ENCODE assay signal across 11 mouse cellular contexts in genomic region chr12:31236861-31237595, GRCm38 (mm10). TPM values are rescaled to one million over a fixed set of nuclear protein-coding genes. Genes with fewer than 3 reads are reported as not detected.
DNase-seq lines count a peak whose midpoint lies in the region; ATAC-seq lines count a peak whose summit lies in the region.
"Had no signal": no experiment of that assay in that cellular context is flagged by ENCODE, and none has a peak within 500 bp of the region (broad histone marks: within the 10 kb centered on the region; RNA-seq: fewer than 3 reads in every experiment).

No protein-coding gene starts in this region.

- no peak overlapping the region for H3K4me2 ChIP-seq in neural tube, embryonic 11.5 days (ENCODE audit: low read depth)
- no peak overlapping the region for H3K4me2 ChIP-seq in embryonic facial prominence, embryonic 15.5 days (replicated peaks)
- no peak overlapping the region for H3K4me2 ChIP-seq in stomach, embryonic 15.5 days
- H3K4me2 ChIP-seq in kidney, embryonic 16.5 days (replicated peaks; ENCODE audit: low read depth, low read length) = no peak overlapping the region
- H3K4me2 ChIP-seq: lung, embryonic 15.5 days; neural tube, embryonic 13.5 days had no signal

- ATAC-seq in neural tube, embryonic 11.5 days (ENCODE audit: insufficient read depth, low FRiP score, low TSS enrichment) = no peak
- peak; percentile 39; the same call in 1 of the 2 replicates for ATAC-seq in embryonic facial prominence, embryonic 15.5 days (ENCODE audit: insufficient number of reproducible peaks, low FRiP score, low TSS enrichment, low read depth)
- ATAC-seq in stomach, embryonic 15.5 days (ENCODE audit: insufficient read depth, low FRiP score, low read depth) = no peak; the same call in 1 of the 2 replicates
- no peak for ATAC-seq in kidney, embryonic 16.5 days (ENCODE audit: low FRiP score, low TSS enrichment)

- no peaks in the 10 kb centered on the region for H3K9me3 ChIP-seq in neural tube, embryonic 11.5 days (ENCODE audit: control insufficient read depth, low read length)
- H3K9me3 ChIP-seq in embryonic facial prominence, embryonic 15.5 days (replicated peaks) = no peaks in the 10 kb centered on the region
- H3K9me3 ChIP-seq in stomach, embryonic 15.5 days = no peaks in the 10 kb centered on the region
- H3K9me3 ChIP-seq in kidney, embryonic 16.5 days (ENCODE audit: low read length) = no peaks in the 10 kb centered on the region
- H3K9me3 ChIP-seq: lung, embryonic 15.5 days; neural tube, embryonic 13.5 days had no signal

- H3K9ac ChIP-seq in neural tube, embryonic 11.5 days (ENCODE audit: low read length) = no peak overlapping the region
- H3K9ac ChIP-seq in embryonic facial prominence, embryonic 15.5 days = no peak overlapping the region
- no peak overlapping the region for H3K9ac ChIP-seq in stomach, embryonic 15.5 days
- H3K9ac ChIP-seq in kidney, embryonic 16.5 days (replicated peaks; ENCODE audit: low read length) = no peak overlapping the region
- H3K9ac ChIP-seq: lung, embryonic 15.5 days; neural tube, embryonic 13.5 days had no signal

- no peak overlapping the region for H3K4me3 ChIP-seq in neural tube, embryonic 11.5 days (ENCODE audit: low read depth, low read length)
- no peak overlapping the region for H3K4me3 ChIP-seq in embryonic facial prominence, embryonic 15.5 days (replicated peaks)
- H3K4me3 ChIP-seq in stomach, embryonic 15.5 days (replicated peaks) = no peak overlapping the region
- no peak overlapping the region for H3K4me3 ChIP-seq in kidney, embryonic 16.5 days (ENCODE audit: low read length)
- H3K4me3 ChIP-seq: lung, embryonic 15.5 days; neural tube, embryonic 13.5 days had no signal

- peak; percentile 14 for DNase-seq in cerebellum, adult 11-12 months
- DNase-seq in cerebellum, adult 11 months = no peak
- DNase-seq in neural tube, embryonic 11.5 days (ENCODE audit: low spot score) = peak; percentile 29
- DNase-seq in neural tube, embryonic 10.5 days (ENCODE audit: extremely low spot score, low spot score) = no peak
- DNase-seq in thymus, postnatal 14 days = no peak

- H3K27ac ChIP-seq in neural tube, embryonic 11.5 days (ENCODE audit: low read depth, low read length) = no peak overlapping the region
- no peak overlapping the region; the same call in 1 of the 2 replicates for H3K27ac ChIP-seq in embryonic facial prominence, embryonic 15.5 days (replicated peaks)
- 0 out of 2 replicates have a peak overlapping the region, but pooled peaks have one; percentile 3 for H3K27ac ChIP-seq in stomach, embryonic 15.5 days
- no peak overlapping the region for H3K27ac ChIP-seq in kidney, embryonic 16.5 days (ENCODE audit: low read length)
- H3K27ac ChIP-seq: lung, embryonic 15.5 days; neural tube, embryonic 13.5 days had no signal

- no peaks in the 10 kb centered on the region for H3K27me3 ChIP-seq in neural tube, embryonic 11.5 days (ENCODE audit: control insufficient read depth, insufficient read depth, low read length)
- H3K27me3 ChIP-seq in embryonic facial prominence, embryonic 15.5 days = no peaks in the 10 kb centered on the region
- H3K27me3 ChIP-seq in stomach, embryonic 15.5 days (replicated peaks) = no peaks in the 10 kb centered on the region
- no peaks in the 10 kb centered on the region for H3K27me3 ChIP-seq in kidney, embryonic 16.5 days (ENCODE audit: insufficient read depth, low read length)
- H3K27me3 ChIP-seq: lung, embryonic 15.5 days; neural tube, embryonic 13.5 days had no signal

- H3K36me3 ChIP-seq in neural tube, embryonic 11.5 days (ENCODE audit: control insufficient read depth, insufficient read depth, low read length) = no peaks in the 10 kb centered on the region
- no peaks in the 10 kb centered on the region for H3K36me3 ChIP-seq in embryonic facial prominence, embryonic 15.5 days
- H3K36me3 ChIP-seq in stomach, embryonic 15.5 days = no peaks in the 10 kb centered on the region
- H3K36me3 ChIP-seq in kidney, embryonic 16.5 days (ENCODE audit: insufficient read depth, low read length) = no peaks in the 10 kb centered on the region
- H3K36me3 ChIP-seq: lung, embryonic 15.5 days; neural tube, embryonic 13.5 days had no signal

- no peaks in the 10 kb centered on the region for H3K4me1 ChIP-seq in neural tube, embryonic 11.5 days (ENCODE audit: control insufficient read depth, insufficient read depth, low read length)
- H3K4me1 ChIP-seq in embryonic facial prominence, embryonic 15.5 days = peaks cover 15% of the 10 kb centered on the region
- no peaks in the 10 kb centered on the region for H3K4me1 ChIP-seq in stomach, embryonic 15.5 days
- peaks cover 18% of the 10 kb centered on the region; the same call in 1 of the 2 replicates for H3K4me1 ChIP-seq in kidney, embryonic 16.5 days (ENCODE audit: insufficient read depth, low read length)

- WGBS in neural tube, embryonic 11.5 days = 52% methylated on average over 12 of the region's 12 CpGs
- 33% methylated on average over 12 of the region's 12 CpGs for WGBS in embryonic facial prominence, embryonic 15.5 days
- WGBS in stomach, embryonic 15.5 days = 62% methylated on average over 12 of the region's 12 CpGs
- 71% methylated on average over 12 of the region's 12 CpGs for WGBS in kidney, embryonic 16.5 days

RNA-seq across cellular contexts. Expression of gene Gm6993, which starts 3.5 kb away (rescaled TPM):
- polyA plus RNA-seq in neural tube, embryonic 11.5 days (2014; fragmentation: Nextera tagmentation; extraction: Ambion mirVana) = not detected in 2 replicates
- not detected in 2 replicates for polyA plus RNA-seq in embryonic facial prominence, embryonic 15.5 days (2015; fragmentation: Nextera tagmentation; extraction: Ambion mirVana)
- not detected in 2 replicates for polyA plus RNA-seq in stomach, embryonic 15.5 days (2015; fragmentation: Nextera tagmentation; extraction: Ambion mirVana)
- not detected in 2 replicates for polyA plus RNA-seq in kidney, embryonic 16.5 days (2015; fragmentation: Nextera tagmentation; extraction: Ambion mirVana)
- polyA plus RNA-seq: lung, embryonic 15.5 days; neural tube, embryonic 13.5 days; stomach, embryonic 14.5 days had no signal

RNA-seq across cellular contexts. Expression of gene Lamb1, which starts 28.0 kb away (rescaled TPM):
- 30.3 and 32.4 TPM in 2 replicates for polyA plus RNA-seq in neural tube, embryonic 11.5 days (2014; fragmentation: Nextera tagmentation; extraction: Ambion mirVana)
- polyA plus RNA-seq in embryonic facial prominence, embryonic 15.5 days (2015; fragmentation: Nextera tagmentation; extraction: Ambion mirVana) = 68.5 and 70.9 TPM in 2 replicates
- 83.4 and 94.1 TPM in 2 replicates for polyA plus RNA-seq in stomach, embryonic 15.5 days (2015; fragmentation: Nextera tagmentation; extraction: Ambion mirVana)
- polyA plus RNA-seq in kidney, embryonic 16.5 days (2015; fragmentation: Nextera tagmentation; extraction: Ambion mirVana) = 174 and 175 TPM in 2 replicates

Comparison
In these comparisons a context has a peak if more than half of its experiments do, and no peak if none do; other contexts are left out.
1. DNase-seq: peak in cerebellum, adult 11-12 months (single experiment) and neural tube, embryonic 11.5 days (single experiment); none in cerebellum, adult 11 months (single experiment), neural tube, embryonic 10.5 days (single experiment) and thymus, postnatal 14 days (single experiment).